Mouse (Mus musculus) intestine, embryonic 14.5 days (tissue): Measurements from ENCODE around the gene Taar8c. TPM values are rescaled to one million over a fixed set of nuclear protein-coding genes. Genes with fewer than 3 reads are reported as not detected.

Experiments used
- polyA plus RNA-seq: library from polyadenylated mRNA; unstranded; fragments of >200 nt; fragmentation: Nextera tagmentation; extraction: Ambion mirVana; gene quantifications from 2 replicates; pipeline ENCODE4 v1.2.1, GENCODE M21; 2014

Gene Taar8c
- polyA plus RNA-seq, 1 experiment from 2014 or later: not detected

Other genes with a start within 250 kb of the Taar8c start
- gene Vnn1, start 207.2 kb downstream of the Taar8c start, polyA plus RNA-seq: 2.6 and 2.9 TPM in 2 replicates
- not detected in 2 replicates for gene Taar1, start 181.6 kb downstream of the Taar8c start, polyA plus RNA-seq
- 0.42 TPM in 1 of 2 replicates, not detected in the other for gene Taar2, start 163.3 kb downstream of the Taar8c start, polyA plus RNA-seq
- gene Taar3, start 152.4 kb downstream of the Taar8c start, polyA plus RNA-seq: not detected in 2 replicates
- not detected in 2 replicates for gene Taar4, start 141.4 kb downstream of the Taar8c start, polyA plus RNA-seq
- gene Taar5, start 131.2 kb downstream of the Taar8c start, polyA plus RNA-seq: not detected in 2 replicates
- not detected in 2 replicates for gene Taar6, start 116.3 kb downstream of the Taar8c start, polyA plus RNA-seq
- not detected in 2 replicates for gene Taar7a, start 108.4 kb downstream of the Taar8c start, polyA plus RNA-seq
- not detected in 2 replicates for gene Taar7b, start 102.0 kb downstream of the Taar8c start, polyA plus RNA-seq
- not detected in 2 replicates for gene Taar7d, start 74.7 kb downstream of the Taar8c start, polyA plus RNA-seq
- gene Taar7e, start 64.3 kb downstream of the Taar8c start, polyA plus RNA-seq: not detected in 2 replicates
- not detected in 2 replicates for gene Taar7f, start 52.4 kb downstream of the Taar8c start, polyA plus RNA-seq
- gene Taar8a, start 25.4 kb downstream of the Taar8c start, polyA plus RNA-seq: not detected in 2 replicates
- gene Taar8b, start 9.6 kb downstream of the Taar8c start, polyA plus RNA-seq: not detected in 2 replicates
- not detected in 2 replicates for gene Taar9, start 7.6 kb upstream of the Taar8c start, polyA plus RNA-seq
- 91.8 and 100 TPM in 2 replicates for gene Stx7, start 47.4 kb upstream of the Taar8c start, polyA plus RNA-seq
- 19.2 and 23.2 TPM in 2 replicates for gene Moxd1, start 121.6 kb upstream of the Taar8c start, polyA plus RNA-seq